Mouse (Mus musculus): Measurements from ENCODE around the gene Cdcp1. TPM values are rescaled to one million over a fixed set of nuclear protein-coding genes. Genes with fewer than 3 reads are reported as not detected.

The Cdcp1 gene
- polyA plus RNA-seq, 1 experiment from 2014 or later, result 14.1 TPM

DNA sequence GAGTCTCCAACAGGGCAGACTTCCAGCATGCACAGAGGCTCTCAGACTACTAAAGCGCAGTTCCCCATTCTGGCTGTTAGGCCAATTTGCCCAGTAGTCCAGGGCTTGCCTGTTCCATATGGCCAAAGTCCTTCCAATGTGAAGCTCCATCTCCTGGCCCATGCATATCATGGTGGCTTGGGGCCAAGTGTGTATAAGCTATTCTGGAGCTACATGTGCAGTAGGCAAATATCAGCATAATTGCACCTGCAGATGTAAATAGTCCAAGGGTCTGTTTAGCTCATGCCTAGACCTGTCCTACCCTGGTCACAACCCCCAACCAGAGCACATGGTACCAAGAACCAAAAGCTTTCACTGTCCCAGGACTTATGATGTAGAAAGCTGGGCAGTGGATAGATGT lies 7.9 kb downstream of the Cdcp1 start:
- ATAC-seq (ENCODE audit: insufficient number of reproducible peaks, low FRiP score, low TSS enrichment, low read depth), result no peak
- Histone ChIP-seq H3K4me2 (replicated peaks) (no peak overlapping the region), H3K4me3 (replicated peaks) (no peak overlapping the region), H3K36me3 (no peaks in the 10 kb centered on the region), H3K27ac (replicated peaks) (no peak overlapping the region), H3K4me1 (no peaks in the 10 kb centered on the region), H3K9ac (no peak overlapping the region), H3K27me3 (no peaks in the 10 kb centered on the region), H3K9me3 (replicated peaks) (no peaks in the 10 kb centered on the region)
- WGBS, result 100% methylated on average over 1 of the region's 1 CpGs

- Histone ChIP-seq H3K4me2 (replicated peaks) (no peak overlapping the region), H3K9me3 (replicated peaks) (no peaks in the 10 kb centered on the region), H3K27ac (replicated peaks) (no peak overlapping the region), H3K36me3 (no peaks in the 10 kb centered on the region), H3K9ac (no peak overlapping the region), H3K4me3 (replicated peaks) (no peak overlapping the region), H3K27me3 (no peaks in the 10 kb centered on the region), H3K4me1 (no peaks in the 10 kb centered on the region)
- no peak for ATAC-seq (ENCODE audit: insufficient number of reproducible peaks, low FRiP score, low TSS enrichment, low read depth)
- WGBS, result 80% methylated on average over 2 of the region's 2 CpGs
Measured at GRCm38 (mm10) chr9:123206948-123207347, 8.9 kb downstream of the Cdcp1 start.

DNA sequence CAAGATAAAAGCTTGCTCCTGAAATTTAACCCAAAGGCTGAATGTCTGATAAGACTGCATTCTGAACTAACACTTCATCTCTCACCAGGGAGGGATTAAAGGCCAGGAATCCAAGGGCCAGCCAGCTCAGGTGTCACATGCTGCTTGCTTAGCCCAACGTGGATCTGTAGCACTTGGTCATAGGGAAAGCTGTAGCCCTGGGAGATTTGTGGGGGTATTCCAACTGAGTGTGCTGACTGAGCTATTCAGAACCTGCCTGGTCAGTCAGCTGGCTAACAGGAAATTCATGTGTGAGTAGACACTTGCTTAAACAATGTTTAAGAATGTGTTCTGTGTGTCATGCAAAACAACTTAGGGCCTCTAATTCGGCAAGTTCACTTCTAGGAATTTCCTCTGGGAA lies 9.3 kb downstream of the Cdcp1 start:
- Histone ChIP-seq H3K27ac (replicated peaks) (no peak overlapping the region), H3K4me3 (replicated peaks) (no peak overlapping the region), H3K27me3 (no peaks in the 10 kb centered on the region), H3K4me2 (replicated peaks) (no peak overlapping the region), H3K36me3 (no peaks in the 10 kb centered on the region), H3K9ac (no peak overlapping the region), H3K9me3 (replicated peaks) (no peaks in the 10 kb centered on the region), H3K4me1 (peaks cover 3% of the 10 kb centered on the region; the same call in 1 of the 2 replicates)
- no peak for ATAC-seq (ENCODE audit: insufficient number of reproducible peaks, low FRiP score, low TSS enrichment, low read depth)
- WGBS, result 36% methylated on average over 2 of the region's 2 CpGs

DNA sequence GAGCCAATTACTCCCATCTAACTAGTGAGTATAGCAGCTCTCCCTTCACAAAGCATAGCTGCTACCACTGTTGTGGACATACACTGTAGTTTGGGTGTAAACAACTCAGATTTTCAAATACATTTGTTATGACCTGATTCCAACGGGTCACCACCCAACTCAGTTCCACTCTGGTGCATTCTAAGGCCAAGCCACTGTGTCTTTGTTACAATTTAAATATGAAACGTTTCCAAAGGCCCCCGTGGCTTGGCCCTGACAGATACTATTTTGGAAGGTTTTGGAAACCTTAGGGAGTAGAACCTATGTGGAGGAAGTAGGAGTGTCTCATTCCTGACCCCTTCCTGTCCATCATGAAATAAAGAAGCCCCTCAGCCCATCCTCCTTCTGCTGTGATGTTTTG lies 15.7 kb downstream of the Cdcp1 start:
- Histone ChIP-seq H3K36me3 (no peaks in the 10 kb centered on the region), H3K27me3 (no peaks in the 10 kb centered on the region), H3K4me3 (replicated peaks) (no peak overlapping the region), H3K4me2 (replicated peaks) (no peak overlapping the region), H3K9me3 (replicated peaks) (no peaks in the 10 kb centered on the region), H3K4me1 (peaks cover 7% of the 10 kb centered on the region; the same call in 1 of the 2 replicates), H3K27ac (replicated peaks) (no peak overlapping the region), H3K9ac (no peak overlapping the region)
- WGBS, result 65% methylated on average over 3 of the region's 3 CpGs
- no peak for ATAC-seq (ENCODE audit: insufficient number of reproducible peaks, low FRiP score, low TSS enrichment, low read depth)

DNA sequence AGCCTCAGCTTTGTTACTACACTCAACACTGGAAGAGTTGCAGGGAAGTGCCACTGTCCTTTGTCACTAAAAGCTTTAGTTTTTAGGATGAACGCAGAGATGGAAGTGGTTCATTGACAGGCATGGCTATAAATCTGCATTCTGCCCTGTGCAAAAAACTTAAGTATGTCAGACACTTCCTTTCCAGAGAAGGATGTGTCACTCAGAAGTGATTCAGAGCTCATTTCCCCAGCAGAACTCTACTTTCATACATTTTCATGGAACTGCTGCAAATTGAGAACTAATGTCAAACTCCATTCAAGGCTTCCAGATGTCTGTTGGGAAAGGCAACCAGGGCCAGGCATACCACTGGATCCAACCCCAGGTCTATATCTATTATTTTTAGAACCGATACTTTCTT lies 27.6 kb downstream of the Cdcp1 start:
- Histone ChIP-seq H3K4me3 (replicated peaks) (no peak overlapping the region), H3K9ac (no peak overlapping the region), H3K4me2 (replicated peaks) (no peak overlapping the region), H3K4me1 (no peaks in the 10 kb centered on the region), H3K27me3 (no peaks in the 10 kb centered on the region), H3K9me3 (replicated peaks) (no peaks in the 10 kb centered on the region), H3K36me3 (no peaks in the 10 kb centered on the region), H3K27ac (replicated peaks) (no peak overlapping the region)
- ATAC-seq (ENCODE audit: insufficient number of reproducible peaks, low FRiP score, low TSS enrichment, low read depth), result no peak
- whole genome bisulfite sequencing, result 92% methylated on average over 2 of the region's 2 CpGs

- Histone ChIP-seq H3K9me3 (replicated peaks) (no peaks in the 10 kb centered on the region), H3K4me3 (replicated peaks) (no peak overlapping the region), H3K9ac (no peak overlapping the region), H3K4me2 (replicated peaks) (no peak overlapping the region), H3K4me1 (no peaks in the 10 kb centered on the region), H3K27ac (replicated peaks) (no peak overlapping the region), H3K36me3 (no peaks in the 10 kb centered on the region), H3K27me3 (no peaks in the 10 kb centered on the region)
- no peak for ATAC-seq (ENCODE audit: insufficient number of reproducible peaks, low FRiP score, low TSS enrichment, low read depth)
- 95% methylated on average over 5 of the region's 5 CpGs for WGBS
Measured at GRCm38 (mm10) chr9:123187589-123187988, 28.2 kb downstream of the Cdcp1 start.

GRCm38 (mm10) chr9:123186151-123186550 lies 29.7 kb downstream of the Cdcp1 start:
- no peaks in the 10 kb centered on the region for H3K36me3 ChIP-seq
- H3K9ac ChIP-seq, result no peak overlapping the region
- no peak overlapping the region for H3K4me3 ChIP-seq (replicated peaks)
- ATAC-seq (ENCODE audit: insufficient number of reproducible peaks, low FRiP score, low TSS enrichment, low read depth), result no peak
- H3K27ac ChIP-seq (replicated peaks), result no peak overlapping the region
- 82% methylated on average over 5 of the region's 5 CpGs for WGBS
- no peaks in the 10 kb centered on the region for H3K27me3 ChIP-seq
- no peaks in the 10 kb centered on the region for H3K4me1 ChIP-seq
- no peak overlapping the region for H3K4me2 ChIP-seq (replicated peaks)
- H3K9me3 ChIP-seq (replicated peaks), result no peaks in the 10 kb centered on the region

DNA sequence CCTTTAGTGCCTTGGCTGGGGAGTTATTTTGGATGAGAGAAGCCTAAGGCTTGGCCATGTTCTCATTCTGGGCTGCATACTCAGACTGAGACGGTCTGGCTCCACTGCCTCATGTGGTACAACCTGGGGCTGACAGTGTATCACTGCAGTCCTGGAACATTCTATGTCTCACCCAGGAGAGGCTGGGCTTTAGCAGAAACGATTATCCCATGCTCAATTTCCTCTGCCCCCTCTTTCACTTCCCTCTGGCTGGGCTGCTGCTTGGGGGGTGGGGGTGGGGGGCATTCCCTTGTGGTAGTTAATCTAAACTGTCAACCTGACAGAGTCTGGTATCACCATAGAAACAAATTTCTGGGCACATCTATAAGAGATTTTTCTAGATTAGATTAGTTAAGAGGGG lies 30.3 kb downstream of the Cdcp1 start:
- Histone ChIP-seq H3K4me3 (replicated peaks) (no peak overlapping the region), H3K9me3 (replicated peaks) (no peaks in the 10 kb centered on the region), H3K27ac (replicated peaks) (no peak overlapping the region), H3K36me3 (no peaks in the 10 kb centered on the region), H3K4me1 (no peaks in the 10 kb centered on the region), H3K27me3 (no peaks in the 10 kb centered on the region), H3K9ac (no peak overlapping the region), H3K4me2 (replicated peaks) (no peak overlapping the region)
- WGBS, result 33% methylated on average over 2 of the region's 2 CpGs
- ATAC-seq (ENCODE audit: insufficient number of reproducible peaks, low FRiP score, low TSS enrichment, low read depth), result no peak

DNA sequence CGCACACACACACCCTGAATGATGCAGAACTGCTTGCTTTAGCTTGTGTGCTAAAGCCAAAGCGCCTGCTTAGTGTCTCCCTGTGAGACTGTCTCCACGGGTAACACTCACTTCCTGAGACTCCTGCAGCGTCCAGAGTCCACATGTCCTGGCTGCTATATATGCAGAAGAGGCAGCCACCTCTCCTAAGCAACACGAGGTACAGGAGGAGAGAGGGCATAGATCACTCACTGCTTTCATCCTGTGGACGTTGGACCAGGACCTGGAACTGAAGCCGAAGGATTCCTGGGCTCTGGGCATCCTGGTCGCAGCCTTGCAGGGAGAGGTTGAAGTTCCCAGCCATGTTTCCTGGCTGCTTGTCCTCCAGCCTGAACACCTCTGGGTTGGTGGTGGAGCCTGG lies 32.6 kb downstream of the Cdcp1 start:
- Histone ChIP-seq H3K4me1 (no peaks in the 10 kb centered on the region), H3K27ac (replicated peaks) (no peak overlapping the region), H3K4me2 (replicated peaks) (no peak overlapping the region), H3K36me3 (no peaks in the 10 kb centered on the region), H3K4me3 (replicated peaks) (no peak overlapping the region), H3K27me3 (no peaks in the 10 kb centered on the region), H3K9ac (no peak overlapping the region), H3K9me3 (replicated peaks) (no peaks in the 10 kb centered on the region)
- ATAC-seq (ENCODE audit: insufficient number of reproducible peaks, low FRiP score, low TSS enrichment, low read depth), result no peak
- 75% methylated on average over 8 of the region's 8 CpGs for WGBS

- 89% methylated on average over 6 of the region's 6 CpGs for WGBS
- H3K4me2 ChIP-seq (replicated peaks), result no peak overlapping the region
Measured at GRCm38 (mm10) chr9:123180003-123180402, 35.8 kb downstream of the Cdcp1 start.

DNA sequence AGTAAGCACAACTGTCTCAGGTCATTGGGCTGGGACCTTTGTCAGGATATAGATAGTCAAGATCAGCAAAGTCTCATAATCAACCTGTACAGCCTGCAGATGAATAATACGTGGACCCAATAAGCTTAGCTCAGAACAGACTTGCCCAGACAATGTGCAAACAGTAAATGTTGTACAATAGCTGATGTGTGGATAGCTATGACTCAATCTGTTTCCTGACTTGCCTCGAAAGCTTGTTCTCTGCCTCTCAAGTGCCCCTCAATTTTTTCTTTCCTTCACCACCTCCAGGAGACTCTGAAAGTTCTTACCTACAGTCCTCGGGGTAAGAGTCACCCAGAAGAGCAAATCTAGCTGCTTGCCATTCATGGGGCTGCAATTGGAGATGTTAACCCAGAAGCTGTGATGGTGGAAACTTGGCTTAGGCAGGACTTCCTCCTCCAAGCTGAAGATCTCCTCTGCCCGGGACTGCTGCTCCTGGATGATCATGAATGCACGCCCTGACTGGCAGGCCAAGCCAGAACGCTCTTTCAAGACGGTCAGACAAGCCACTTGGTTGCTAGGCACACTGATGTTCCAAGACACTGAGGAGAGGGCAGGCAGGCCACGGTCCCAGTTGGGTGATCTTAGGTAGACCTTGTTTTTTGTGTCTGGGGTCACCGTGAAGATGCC lies 38.3 kb downstream of the Cdcp1 start:
- H3K4me2 ChIP-seq (replicated peaks), result no peak overlapping the region
- 86% methylated on average over 9 of the region's 9 CpGs for WGBS

More at GRCm38 (mm10) chr9:123180003-123180402, 35.8 kb downstream of the Cdcp1 start:
- no peaks in the 10 kb centered on the region for H3K36me3 ChIP-seq
- H3K27me3 ChIP-seq, result no peaks in the 10 kb centered on the region
- H3K4me3 ChIP-seq (replicated peaks), result no peak overlapping the region
- ATAC-seq (ENCODE audit: insufficient number of reproducible peaks, low FRiP score, low TSS enrichment, low read depth), result no peak
- H3K27ac ChIP-seq (replicated peaks), result no peak overlapping the region
- no peaks in the 10 kb centered on the region for H3K4me1 ChIP-seq
- no peak overlapping the region for H3K9ac ChIP-seq
- no peaks in the 10 kb centered on the region for H3K9me3 ChIP-seq (replicated peaks)

DNA sequence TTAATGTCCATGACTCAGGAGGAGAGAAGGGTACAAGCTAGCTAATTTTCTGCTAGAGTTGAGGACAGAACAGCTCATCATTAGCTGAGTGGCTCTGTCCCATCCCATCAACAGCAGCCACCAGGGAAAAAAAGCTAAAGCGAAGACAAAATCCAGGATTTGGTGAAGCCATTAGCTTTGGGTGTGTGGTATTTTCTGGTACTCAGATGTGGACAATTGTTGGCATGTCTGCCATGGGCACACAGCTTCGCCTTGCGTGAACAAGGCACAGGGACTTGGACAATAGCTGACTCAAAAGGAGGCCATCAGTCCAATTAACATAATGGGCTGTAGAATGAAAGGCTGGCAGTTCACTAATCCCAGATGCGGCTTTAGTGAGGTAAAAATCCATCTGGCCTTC lies 41.5 kb downstream of the Cdcp1 start:
- Histone ChIP-seq H3K27me3 (no peaks in the 10 kb centered on the region), H3K4me2 (replicated peaks) (no peak overlapping the region), H3K9me3 (replicated peaks) (no peaks in the 10 kb centered on the region), H3K27ac (replicated peaks) (no peak overlapping the region), H3K4me3 (replicated peaks) (no peak overlapping the region), H3K36me3 (no peaks in the 10 kb centered on the region), H3K4me1 (no peaks in the 10 kb centered on the region), H3K9ac (no peak overlapping the region)
- ATAC-seq (ENCODE audit: insufficient number of reproducible peaks, low FRiP score, low TSS enrichment, low read depth), result no peak
- 68% methylated on average over 4 of the region's 4 CpGs for WGBS

More for the DNA sequence above, 38.3 kb downstream of the Cdcp1 start:
- Histone ChIP-seq H3K27ac (replicated peaks) (no peak overlapping the region), H3K9me3 (replicated peaks) (no peaks in the 10 kb centered on the region), H3K4me1 (no peaks in the 10 kb centered on the region), H3K9ac (no peak overlapping the region), H3K27me3 (no peaks in the 10 kb centered on the region), H3K4me3 (replicated peaks) (no peak overlapping the region), H3K36me3 (no peaks in the 10 kb centered on the region)
- no peak for ATAC-seq (ENCODE audit: insufficient number of reproducible peaks, low FRiP score, low TSS enrichment, low read depth)
